Mouse (Mus musculus) bone marrow, adult 2 months (tissue): Measurements from ENCODE around the gene Ankrd33b.

Source experiments
- CTCF ChIP-seq: fragments of 200-500 bp; IDR thresholded peaks from 2 replicates; pipeline ENCODE4 v1.5.1; 2011; ENCODE audit warnings: low read length, control low read depth; ENCODE audit not compliant: control insufficient read depth, insufficient read depth
- POLR2A ChIP-seq: fragments of 200-500 bp; IDR thresholded peaks from 2 replicates; pipeline ENCODE4 v1.6.1; 2011; ENCODE audit warnings: low read depth, mild to moderate bottlenecking, control low read depth, low read length, borderline replicate concordance; ENCODE audit not compliant: control insufficient read depth

DNA sequence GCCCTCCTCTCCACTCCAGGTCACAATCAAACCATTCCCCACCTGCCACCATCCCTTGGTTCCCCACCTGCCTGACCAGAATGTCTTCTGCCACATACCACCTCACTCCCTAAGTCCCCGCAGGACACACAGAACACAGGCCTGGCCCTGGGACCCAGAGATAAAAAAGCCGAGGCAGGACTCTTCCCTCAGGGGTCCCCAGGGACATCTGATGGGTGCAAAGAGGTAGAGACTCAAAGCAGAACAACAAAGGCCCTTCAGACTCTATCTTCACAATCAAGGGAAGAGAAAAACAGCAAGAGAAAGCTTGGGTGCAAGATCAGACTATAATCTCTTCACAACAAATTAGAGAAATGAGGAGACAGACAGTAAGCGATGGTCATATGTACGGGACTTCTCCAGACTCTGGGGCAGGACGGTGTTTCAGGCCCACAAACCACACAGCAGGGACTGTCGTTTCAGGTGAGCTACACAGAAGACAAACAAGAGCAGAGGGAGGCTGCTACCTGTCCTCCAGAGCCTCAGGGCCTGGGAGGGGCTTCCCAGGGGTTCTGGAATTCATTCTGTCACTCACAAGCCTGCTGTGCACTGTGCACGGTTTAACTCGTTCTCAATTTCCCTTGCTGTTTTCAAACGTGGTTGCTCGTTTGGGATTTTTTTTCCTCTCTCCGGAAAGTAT, 2.3 kb downstream of the Ankrd33b start:
- no peak for TF ChIP-seq CTCF
- no peak for TF ChIP-seq POLR2A
